Mouse (Mus musculus): Measurements from ENCODE around the gene Aurka. TPM values are rescaled to one million over a fixed set of nuclear protein-coding genes. Genes with fewer than 3 reads are reported as not detected.

Aurka gene
- polyA plus RNA-seq (2016; fragmentation: Nextera tagmentation; extraction: Ambion mirVana) = 138 and 163 TPM in 2 replicates

DNA sequence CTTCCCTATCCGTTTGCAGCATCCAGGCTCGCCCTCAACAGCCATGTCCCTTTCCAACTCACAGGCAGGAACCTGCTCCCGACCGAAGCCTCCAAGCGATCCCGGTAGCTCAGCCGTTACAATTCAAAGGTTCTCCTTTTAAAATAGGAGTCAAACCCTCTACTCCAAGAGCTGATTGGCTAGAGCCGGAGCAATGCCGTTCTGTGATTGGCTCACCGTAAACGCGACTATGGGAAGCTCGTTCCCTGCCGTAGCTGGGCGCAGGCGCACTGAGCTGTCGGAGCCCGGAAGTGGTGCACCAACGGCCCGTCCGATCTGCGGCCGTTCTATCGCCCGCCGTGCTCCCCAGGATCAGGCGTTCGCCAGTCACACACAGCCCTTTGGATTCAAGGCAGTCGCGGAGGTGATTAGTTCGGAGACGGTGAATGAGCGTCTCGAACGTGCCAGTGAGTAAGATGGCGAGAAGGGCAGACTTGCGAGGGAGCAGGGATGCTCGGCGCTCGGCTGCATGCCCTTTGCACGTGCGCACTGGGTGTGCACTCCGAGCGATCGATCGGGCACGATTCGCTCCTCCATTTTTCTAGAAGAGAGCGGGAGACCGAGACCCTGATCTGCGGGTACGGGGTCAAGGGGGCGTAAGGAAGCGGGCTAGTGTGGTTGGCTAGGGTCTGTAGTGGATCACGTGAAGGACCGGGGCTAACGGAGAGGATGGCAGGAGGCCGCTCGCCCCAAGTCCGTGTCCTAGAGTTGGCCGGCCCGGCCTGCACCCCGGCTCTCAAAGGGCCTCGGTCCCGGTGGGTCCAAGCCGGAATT, at the start of gene Aurka, which contains the start of gene Cstf1:
Gene Aurka, minus strand, starts transcription at position 125 of the 813 bp plus-strand sequence.
Gene Cstf1, plus strand, starts transcription at position 271 of the 813 bp plus-strand sequence.
- DNase-seq (ENCODE audit: low spot score) = peak; percentile 98
- no peaks in the 10 kb centered on the region for H3K27me3 ChIP-seq (ENCODE audit: insufficient read depth, poor library complexity, severe bottlenecking)
- peaks cover 60% of the 10 kb centered on the region for H3K36me3 ChIP-seq
- no peaks in the 10 kb centered on the region for H3K9me3 ChIP-seq
- under 1% methylated on average over 66 of the region's 66 CpGs for WGBS
- peaks cover 24% of the 10 kb centered on the region for H3K4me1 ChIP-seq
- H3K27ac ChIP-seq = peak within 1 kb of the TSS; percentile 97
- H3K4me3 ChIP-seq = peak within 1 kb of the TSS; percentile 97

DNA sequence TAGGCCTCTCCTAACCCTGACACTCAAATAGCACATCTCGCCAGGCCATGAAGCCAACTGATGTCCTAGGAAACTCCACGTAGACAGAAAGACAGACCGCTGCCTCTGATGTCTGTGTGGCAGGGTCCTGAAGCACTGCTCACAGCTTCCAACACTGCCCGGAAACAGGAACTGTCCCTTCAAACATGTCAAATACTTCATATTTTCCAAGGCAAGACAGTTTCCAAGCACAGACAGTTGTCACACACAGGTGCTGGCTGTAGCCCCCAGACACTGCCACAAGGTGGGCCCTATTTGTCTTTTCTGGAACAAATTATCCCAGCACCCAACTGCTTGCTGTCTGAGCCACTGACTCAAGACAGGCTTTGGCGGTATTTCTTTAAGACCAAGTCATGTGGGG, 47.9 kb upstream of the Aurka start:
- Histone ChIP-seq H3K4me3 (no peak overlapping the region), H3K4me1 (peaks cover 8% of the 10 kb centered on the region), H3K36me3 (no peaks in the 10 kb centered on the region), H3K27me3 (ENCODE audit: insufficient read depth, poor library complexity, severe bottlenecking) (peaks cover 18% of the 10 kb centered on the region), H3K27ac (no peak overlapping the region), H3K9me3 (no peaks in the 10 kb centered on the region)
- 86% methylated on average over 5 of the region's 5 CpGs for WGBS
- DNase-seq (ENCODE audit: low spot score) = no peak

DNA sequence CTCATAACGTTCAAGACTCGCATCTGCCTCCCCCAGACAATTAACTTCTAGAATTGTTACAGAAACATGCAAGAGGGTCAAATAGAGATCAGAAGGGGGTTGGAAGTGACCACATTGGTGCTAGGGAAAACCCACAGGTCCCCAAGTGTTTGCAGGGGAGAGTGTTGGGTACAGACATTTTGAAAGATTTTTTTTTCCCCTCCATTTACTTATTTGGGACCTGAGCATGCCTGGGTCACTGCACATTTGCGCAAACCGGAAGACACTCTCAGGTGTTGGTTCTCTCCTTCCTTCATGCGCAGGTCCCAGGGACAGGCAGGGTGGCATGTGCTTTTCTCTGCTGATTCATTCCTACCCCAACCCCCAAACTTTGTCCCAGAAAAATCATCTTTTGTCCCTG, 46.5 kb upstream of the Aurka start:
- Histone ChIP-seq H3K36me3 (no peaks in the 10 kb centered on the region), H3K4me3 (no peak overlapping the region), H3K4me1 (peaks cover 18% of the 10 kb centered on the region), H3K9me3 (no peaks in the 10 kb centered on the region), H3K27ac (no peak overlapping the region), H3K27me3 (ENCODE audit: insufficient read depth, poor library complexity, severe bottlenecking) (peaks cover 13% of the 10 kb centered on the region)
- 87% methylated on average over 5 of the region's 5 CpGs for WGBS
- DNase-seq (ENCODE audit: low spot score) = no peak

DNA sequence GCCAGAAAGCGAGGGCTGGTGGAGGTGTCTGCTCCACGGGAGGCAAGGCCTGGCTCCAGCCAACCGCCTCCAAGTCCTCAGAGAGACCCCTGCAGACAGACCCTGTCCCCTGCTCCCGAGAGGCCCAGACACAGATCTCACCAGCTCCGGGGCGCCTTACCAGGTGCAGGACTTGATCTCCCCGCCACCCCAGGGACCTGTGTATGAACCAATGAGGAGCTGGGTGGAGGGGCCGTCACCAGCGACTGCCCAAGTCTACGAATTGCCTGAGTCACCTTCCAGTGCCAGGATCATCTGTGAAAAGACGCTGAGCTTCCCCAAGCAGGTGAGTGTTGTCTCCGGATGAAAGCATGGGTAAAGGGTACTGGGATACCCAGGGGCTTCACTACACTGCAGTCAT, 45.9 kb upstream of the Aurka start:
- WGBS = 53% methylated on average over 12 of the region's 12 CpGs
- no peaks in the 10 kb centered on the region for H3K36me3 ChIP-seq
- no peak for DNase-seq (ENCODE audit: low spot score)
- peaks cover 13% of the 10 kb centered on the region for H3K27me3 ChIP-seq (ENCODE audit: insufficient read depth, poor library complexity, severe bottlenecking)
- peaks cover 18% of the 10 kb centered on the region for H3K4me1 ChIP-seq
- no peak overlapping the region for H3K4me3 ChIP-seq
- H3K27ac ChIP-seq = no peak overlapping the region
- no peaks in the 10 kb centered on the region for H3K9me3 ChIP-seq

DNA sequence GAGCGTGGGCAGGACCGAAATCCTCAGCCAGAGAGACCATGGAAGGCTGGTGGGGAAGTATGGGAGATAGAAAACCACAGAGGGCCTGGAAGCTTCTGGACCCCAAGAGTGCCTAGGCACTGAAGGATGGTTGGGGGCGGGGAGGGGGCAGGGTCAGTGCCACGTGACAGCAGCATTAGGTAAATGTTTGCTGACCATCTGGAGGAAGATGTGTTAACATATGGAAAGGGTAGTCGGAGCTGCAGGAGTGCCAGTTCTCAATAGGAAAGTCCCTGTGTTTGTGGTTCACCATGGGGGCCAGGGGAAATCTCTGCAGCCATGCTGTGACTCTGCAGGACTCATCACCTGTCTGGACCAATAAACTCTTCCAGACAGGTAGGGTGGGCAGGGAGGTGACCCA, 43.6 kb upstream of the Aurka start:
- Histone ChIP-seq H3K36me3 (no peaks in the 10 kb centered on the region), H3K27me3 (ENCODE audit: insufficient read depth, poor library complexity, severe bottlenecking) (peaks cover 13% of the 10 kb centered on the region), H3K4me3 (no peak overlapping the region), H3K9me3 (no peaks in the 10 kb centered on the region), H3K27ac (peak overlapping the region; percentile 67), H3K4me1 (peaks cover 21% of the 10 kb centered on the region)
- WGBS = 44% methylated on average over 5 of the region's 5 CpGs
- DNase-seq (ENCODE audit: low spot score) = no peak

DNA sequence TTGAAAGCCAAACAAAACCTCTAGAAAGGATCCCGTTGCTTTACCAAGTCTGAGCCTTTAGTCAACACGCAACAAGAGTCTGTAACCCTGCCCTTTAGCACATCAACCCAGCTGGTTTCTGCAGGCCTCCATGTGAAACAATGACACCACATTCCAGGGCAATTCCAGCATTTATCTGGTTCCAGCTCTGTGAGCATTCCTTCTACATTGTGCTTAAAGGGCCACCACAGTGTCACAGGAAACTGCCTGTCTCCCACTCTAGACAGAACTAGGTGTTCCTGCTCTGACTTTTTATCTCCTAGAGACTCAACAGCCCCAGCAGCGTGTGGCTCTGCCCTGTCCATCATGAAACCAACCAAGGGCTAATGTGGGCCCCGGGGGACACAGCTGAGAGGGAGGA, 42.9 kb upstream of the Aurka start:
- WGBS = 9% methylated on average over 4 of the region's 4 CpGs
- Histone ChIP-seq H3K9me3 (no peaks in the 10 kb centered on the region), H3K36me3 (no peaks in the 10 kb centered on the region), H3K4me1 (peaks cover 26% of the 10 kb centered on the region), H3K27me3 (ENCODE audit: insufficient read depth, poor library complexity, severe bottlenecking) (peaks cover 13% of the 10 kb centered on the region), H3K27ac (peak overlapping the region; percentile 67), H3K4me3 (no peak overlapping the region)
- DNase-seq (ENCODE audit: low spot score) = no peak

DNA sequence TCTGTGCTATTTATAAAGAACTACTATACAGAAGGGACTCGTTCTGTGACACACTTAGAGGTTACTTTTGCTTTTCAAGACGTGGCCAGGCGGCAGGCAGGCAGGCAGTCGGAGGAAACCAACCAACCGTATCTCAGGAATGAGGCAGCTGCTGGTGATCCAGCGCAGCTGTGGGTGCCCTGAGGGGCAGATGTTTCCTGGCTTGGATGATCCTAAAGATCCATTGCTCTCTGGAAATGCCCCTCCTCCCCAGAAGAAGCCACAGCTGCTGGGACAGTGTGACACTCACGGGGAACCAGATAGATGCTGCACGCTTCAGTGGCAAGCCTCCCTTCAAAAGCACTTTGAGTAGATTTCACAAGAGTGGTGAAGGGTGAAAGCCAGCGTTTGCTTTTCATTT, 42.1 kb upstream of the Aurka start:
- Histone ChIP-seq H3K27me3 (ENCODE audit: insufficient read depth, poor library complexity, severe bottlenecking) (peaks cover 13% of the 10 kb centered on the region), H3K9me3 (no peaks in the 10 kb centered on the region), H3K4me3 (peak overlapping the region; percentile 4), H3K27ac (peak overlapping the region; percentile 36; the same call in 1 of the 2 replicates), H3K36me3 (no peaks in the 10 kb centered on the region), H3K4me1 (peaks cover 29% of the 10 kb centered on the region)
- DNase-seq (ENCODE audit: low spot score) = peak; percentile 81
- WGBS = 1% methylated on average over 9 of the region's 9 CpGs

DNA sequence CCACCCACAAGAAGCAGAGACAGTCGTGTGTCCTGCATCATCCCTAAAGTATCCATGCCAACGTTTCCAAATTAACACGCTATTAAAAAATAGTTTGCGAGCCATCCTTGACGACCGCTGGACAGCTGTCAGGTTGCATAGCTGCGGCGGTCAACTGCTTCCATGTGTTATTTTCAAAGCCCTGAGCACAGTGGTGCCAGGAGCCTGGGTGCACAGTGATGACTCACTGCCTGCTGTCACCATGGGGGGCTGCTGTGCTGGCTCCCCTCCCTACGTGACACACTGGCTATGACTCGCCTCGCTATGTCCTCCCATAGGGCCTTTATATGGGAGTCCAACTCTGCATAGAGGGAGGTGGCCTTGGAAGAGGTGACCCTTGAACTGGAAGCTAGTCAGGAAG, 40.8 kb upstream of the Aurka start:
- Histone ChIP-seq H3K4me1 (peaks cover 29% of the 10 kb centered on the region), H3K4me3 (no peak overlapping the region), H3K27ac (no peak overlapping the region), H3K27me3 (ENCODE audit: insufficient read depth, poor library complexity, severe bottlenecking) (peaks cover 6% of the 10 kb centered on the region), H3K36me3 (no peaks in the 10 kb centered on the region), H3K9me3 (no peaks in the 10 kb centered on the region)
- DNase-seq (ENCODE audit: low spot score) = no peak
- WGBS = 78% methylated on average over 11 of the region's 11 CpGs

DNA sequence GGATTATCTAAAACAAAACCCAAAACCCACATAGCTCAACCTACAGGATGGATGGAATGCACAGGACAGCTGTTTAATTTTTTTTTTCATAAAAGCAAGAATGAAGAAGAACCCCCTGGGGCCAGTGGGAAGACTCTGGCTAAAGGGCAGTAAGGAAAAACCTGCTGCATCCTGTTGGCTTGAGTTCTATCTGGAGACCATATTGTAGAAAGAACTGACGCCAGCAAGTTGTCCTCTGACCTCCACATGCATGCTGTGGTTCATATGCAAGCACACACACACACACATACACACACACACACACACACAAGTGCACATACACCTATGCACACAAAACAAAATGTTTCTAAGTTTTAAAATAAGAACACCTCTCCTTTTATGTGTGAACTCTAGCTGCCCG, 40.4 kb upstream of the Aurka start:
- peaks cover 29% of the 10 kb centered on the region for H3K4me1 ChIP-seq
- no peak for DNase-seq (ENCODE audit: low spot score)
- no peaks in the 10 kb centered on the region for H3K36me3 ChIP-seq
- no peaks in the 10 kb centered on the region for H3K9me3 ChIP-seq
- H3K4me3 ChIP-seq = no peak overlapping the region
- peaks cover 2% of the 10 kb centered on the region; the same call in 1 of the 2 replicates for H3K27me3 ChIP-seq (ENCODE audit: insufficient read depth, poor library complexity, severe bottlenecking)
- H3K27ac ChIP-seq = no peak overlapping the region
- 71% methylated on average over 2 of the region's 2 CpGs for WGBS

DNA sequence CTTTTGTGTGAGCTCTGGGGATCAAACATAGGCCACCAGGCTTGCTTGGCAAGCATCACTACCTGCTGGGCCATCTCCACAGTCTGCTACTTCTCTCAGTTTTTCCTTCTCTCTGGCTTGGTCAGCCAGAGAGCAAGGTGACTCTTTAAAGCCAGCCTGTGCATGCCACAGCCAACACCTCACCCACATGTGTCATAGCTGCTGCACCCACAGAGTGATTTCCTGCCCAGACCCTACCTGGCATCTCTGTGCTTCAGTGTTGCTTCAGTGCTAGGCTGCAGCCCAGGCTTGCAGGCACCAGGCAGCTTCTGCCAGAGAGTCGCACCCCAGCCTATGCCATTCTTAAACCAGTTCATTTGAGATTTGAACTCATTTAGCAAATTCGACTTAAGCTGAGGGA, 37.2 kb upstream of the Aurka start:
- WGBS = 84% methylated on average over 2 of the region's 2 CpGs

DNA sequence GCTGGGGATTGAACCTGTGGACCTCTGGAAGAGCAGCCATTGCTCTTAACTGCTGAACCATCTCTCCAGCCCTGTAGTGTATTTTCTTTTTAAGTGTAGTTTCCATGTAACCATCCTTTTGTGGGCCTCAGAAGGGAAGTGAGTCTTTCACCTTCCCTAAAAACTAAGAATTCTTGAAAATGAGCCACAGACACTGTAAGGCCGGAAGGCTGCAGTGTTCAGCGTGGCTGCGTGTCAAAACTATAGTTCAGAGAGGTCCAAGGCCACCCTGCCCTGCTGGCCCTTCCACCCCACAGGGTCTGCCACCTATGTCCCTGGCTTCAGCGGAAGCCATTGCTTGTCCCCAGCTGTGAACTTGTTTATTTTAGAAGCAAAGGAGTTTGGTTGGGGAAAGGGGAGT, 35.8 kb upstream of the Aurka start:
- no peaks in the 10 kb centered on the region for H3K36me3 ChIP-seq
- DNase-seq (ENCODE audit: low spot score) = no peak
- H3K9me3 ChIP-seq = no peaks in the 10 kb centered on the region
- WGBS = 55% methylated on average over 4 of the region's 4 CpGs
- H3K27ac ChIP-seq = no peak overlapping the region
- H3K27me3 ChIP-seq (ENCODE audit: insufficient read depth, poor library complexity, severe bottlenecking) = peaks cover 7% of the 10 kb centered on the region
- H3K4me1 ChIP-seq = peaks cover 19% of the 10 kb centered on the region; the same call in 1 of the 2 replicates
- no peak overlapping the region for H3K4me3 ChIP-seq

More for the DNA sequence above, 37.2 kb upstream of the Aurka start:
- Histone ChIP-seq H3K4me3 (no peak overlapping the region), H3K4me1 (peaks cover 16% of the 10 kb centered on the region), H3K27me3 (ENCODE audit: insufficient read depth, poor library complexity, severe bottlenecking) (peaks cover 7% of the 10 kb centered on the region), H3K27ac (no peak overlapping the region), H3K36me3 (no peaks in the 10 kb centered on the region), H3K9me3 (no peaks in the 10 kb centered on the region)
- DNase-seq (ENCODE audit: low spot score) = no peak

DNA sequence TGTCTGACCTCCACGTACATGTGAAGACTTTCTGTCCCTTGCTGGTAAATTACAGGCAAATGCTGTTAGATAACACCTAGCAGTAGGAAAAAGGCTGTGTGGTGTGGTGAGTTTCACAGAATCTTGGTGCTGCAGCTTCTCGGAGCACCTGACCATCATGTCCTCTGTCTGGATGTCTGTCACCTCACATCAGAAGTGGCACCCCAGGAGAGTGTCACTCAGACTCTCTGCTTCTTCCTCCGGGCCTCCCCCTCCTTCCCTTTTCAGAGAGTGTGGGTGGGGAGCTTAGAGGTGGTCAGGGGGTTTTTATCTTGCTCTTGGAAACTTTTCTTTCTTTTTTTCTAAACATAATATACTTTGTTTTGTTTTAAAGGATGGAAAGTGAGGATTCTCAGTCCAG, 34.7 kb upstream of the Aurka start:
- DNase-seq (ENCODE audit: low spot score) = no peak
- Histone ChIP-seq H3K4me1 (peaks cover 23% of the 10 kb centered on the region; the same call in 1 of the 2 replicates), H3K27me3 (ENCODE audit: insufficient read depth, poor library complexity, severe bottlenecking) (peaks cover 7% of the 10 kb centered on the region), H3K9me3 (no peaks in the 10 kb centered on the region), H3K4me3 (no peak overlapping the region), H3K27ac (no peak overlapping the region), H3K36me3 (no peaks in the 10 kb centered on the region)
- 43% methylated on average over 3 of the region's 3 CpGs for WGBS

DNA sequence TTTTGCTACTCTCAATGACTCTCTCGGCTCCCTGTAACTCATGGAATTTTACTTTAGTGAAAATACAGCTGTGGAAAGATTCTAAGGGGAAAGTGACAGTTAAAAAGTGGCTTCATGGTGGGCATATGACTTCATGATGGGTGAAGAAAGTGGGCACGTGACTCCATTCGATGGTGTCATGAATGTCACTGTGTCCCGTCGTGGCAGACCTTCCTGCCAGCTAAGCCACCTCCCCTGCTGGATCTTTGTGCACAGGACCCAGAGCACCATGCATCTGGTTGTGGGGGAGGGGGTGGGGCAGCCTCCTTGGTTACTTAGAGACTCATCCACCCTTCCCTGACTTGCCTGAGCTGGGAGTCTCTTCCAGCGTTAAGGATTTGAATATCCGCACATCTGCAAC, 33.9 kb upstream of the Aurka start:
- Histone ChIP-seq H3K4me3 (no peak overlapping the region), H3K36me3 (no peaks in the 10 kb centered on the region), H3K9me3 (no peaks in the 10 kb centered on the region), H3K27ac (no peak overlapping the region), H3K27me3 (ENCODE audit: insufficient read depth, poor library complexity, severe bottlenecking) (peaks cover 7% of the 10 kb centered on the region), H3K4me1 (peaks cover 29% of the 10 kb centered on the region; the same call in 1 of the 2 replicates)
- WGBS = 63% methylated on average over 7 of the region's 7 CpGs
- no peak for DNase-seq (ENCODE audit: low spot score)
